Mouse (Mus musculus) heart, postnatal 0 days (tissue): ENCODE measurements around the gene Tanc1.

Experiments
- CTCF ChIP-seq: IDR thresholded peaks from 2 replicates; pipeline ENCODE4 v1.5.1; 2016; ENCODE audit warnings: antibody characterized with exemption, control low read depth, low read depth
- EP300 ChIP-seq: IDR thresholded peaks from 2 replicates; pipeline ENCODE4 v1.6.1; 2016; ENCODE audit warnings: antibody characterized with exemption, low read depth

GRCm38 (mm10) chr2:59799572-59799971 is 187.7 kb downstream of the Tanc1 start:
- TF ChIP-seq CTCF = no peak
- TF ChIP-seq EP300 = no peak
